Mouse (Mus musculus): ENCODE data around the gene Ctnna2. TPM values are rescaled to one million over a fixed set of nuclear protein-coding genes. Genes with fewer than 3 reads are reported as not detected.

Gene Ctnna2
- total and polyA plus RNA-seq, 3 experiments: 0.11 TPM; not detected in 2

DNA sequence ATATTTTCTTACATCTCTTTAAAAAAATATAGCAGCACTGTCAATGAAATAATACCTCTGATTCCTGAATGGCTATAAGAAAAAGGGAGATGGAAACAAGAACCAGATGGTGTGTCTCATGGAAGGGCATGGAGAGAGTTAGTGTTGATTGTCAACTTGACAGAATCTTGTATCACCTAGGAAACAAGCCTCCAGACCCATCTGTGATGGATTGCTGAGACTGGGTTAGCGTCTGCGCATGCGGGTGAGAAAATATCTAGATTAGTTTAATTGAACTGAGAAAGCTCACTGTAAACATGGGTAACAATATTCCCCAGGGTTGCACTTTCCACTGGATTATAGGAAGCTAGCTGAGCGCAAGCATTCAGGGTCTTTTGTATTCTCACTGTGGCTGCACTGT lies 994.7 kb downstream of the Ctnna2 start:
- H3K4me1 ChIP-seq (ENCODE audit: insufficient read depth, low read depth, low read length): no peaks in the 10 kb centered on the region
- H3K9me3 ChIP-seq (replicated peaks): peaks cover 2% of the 10 kb centered on the region
- H3K27me3 ChIP-seq (ENCODE audit: insufficient read depth, low read length): no peaks in the 10 kb centered on the region
- no peak for TF ChIP-seq GATA1 (IDR thresholded peaks at IDR 0.05; ENCODE audit: borderline replicate concordance, low read length)
- TF ChIP-seq GATA2 (IDR thresholded peaks at IDR 0.05; ENCODE audit: borderline replicate concordance, low read depth, low read length): no peak
- TF ChIP-seq POLR2AphosphoS5 (IDR thresholded peaks at IDR 0.05; ENCODE audit: insufficient replicate concordance, low read depth, low read length): no peak
- no peak for TF ChIP-seq TAL1 (conservative IDR thresholded peaks at IDR 0.05; ENCODE audit: low read depth, low read length)
- no peak for TF ChIP-seq CTCF (IDR thresholded peaks at IDR 0.05; ENCODE audit: low read depth, low read length)
- H3K4me3 ChIP-seq (ENCODE audit: low read depth, low read length): no peak overlapping the region
- no peaks in the 10 kb centered on the region for H3K36me3 ChIP-seq (replicated peaks)
- ATAC-seq (ENCODE audit: extremely low read depth, insufficient number of reproducible peaks, low FRiP score, poor library complexity, severe bottlenecking): no peak
- DNase-seq (ENCODE audit: low spot score): no peak

DNA sequence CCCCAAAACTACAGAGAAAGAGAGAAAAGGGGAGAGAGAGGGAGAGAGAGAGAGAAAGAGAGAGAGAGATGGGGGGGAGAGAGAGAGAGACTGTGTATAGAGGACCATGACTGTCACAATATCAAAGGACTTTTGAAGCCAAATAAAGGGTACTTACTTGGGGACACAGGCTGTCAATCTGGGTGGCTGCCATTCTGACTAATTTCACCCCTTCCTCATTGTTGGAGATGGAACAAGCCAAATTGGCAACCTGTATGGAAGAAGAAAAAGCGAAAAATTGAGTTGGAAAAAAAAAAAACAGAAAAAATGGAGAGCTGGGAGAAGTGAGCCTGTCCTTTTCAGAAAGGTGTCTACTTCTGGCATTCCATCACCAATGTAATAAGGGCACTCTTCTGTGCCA lies 997.8 kb downstream of the Ctnna2 start:
- no peak for TF ChIP-seq POLR2AphosphoS5 (IDR thresholded peaks at IDR 0.05; ENCODE audit: insufficient replicate concordance, low read depth, low read length)
- no peak for TF ChIP-seq CTCF (IDR thresholded peaks at IDR 0.05; ENCODE audit: low read depth, low read length)
- no peak for TF ChIP-seq GATA1 (IDR thresholded peaks at IDR 0.05; ENCODE audit: borderline replicate concordance, low read length)
- no peak for TF ChIP-seq TAL1 (conservative IDR thresholded peaks at IDR 0.05; ENCODE audit: low read depth, low read length)
- ATAC-seq (ENCODE audit: extremely low read depth, insufficient number of reproducible peaks, low FRiP score, poor library complexity, severe bottlenecking) (no peak), DNase-seq (ENCODE audit: low spot score) (no peak)
- Histone ChIP-seq H3K36me3 (replicated peaks) (no peaks in the 10 kb centered on the region), H3K4me1 (ENCODE audit: insufficient read depth, low read depth, low read length) (no peaks in the 10 kb centered on the region), H3K4me3 (ENCODE audit: low read depth, low read length) (no peak overlapping the region), H3K27me3 (ENCODE audit: insufficient read depth, low read length) (no peaks in the 10 kb centered on the region), H3K9me3 (replicated peaks) (peaks cover 9% of the 10 kb centered on the region)

- Histone ChIP-seq H3K4me3 (ENCODE audit: low read depth, low read length) (no peak overlapping the region), H3K36me3 (replicated peaks) (no peaks in the 10 kb centered on the region), H3K9me3 (replicated peaks) (peaks cover 9% of the 10 kb centered on the region), H3K4me1 (ENCODE audit: insufficient read depth, low read depth, low read length) (no peaks in the 10 kb centered on the region), H3K27me3 (ENCODE audit: insufficient read depth, low read length) (no peaks in the 10 kb centered on the region)
- TF ChIP-seq TAL1 (conservative IDR thresholded peaks at IDR 0.05; ENCODE audit: low read depth, low read length): no peak
- DNase-seq (ENCODE audit: low spot score) (no peak), ATAC-seq (ENCODE audit: extremely low read depth, insufficient number of reproducible peaks, low FRiP score, poor library complexity, severe bottlenecking) (no peak)
These were observed 1000.1 kb downstream of the Ctnna2 start for GRCm38 (mm10) chr6:76979247-76979850.

GRCm38 (mm10) chr6:76977817-76978216 lies 1001.7 kb downstream of the Ctnna2 start:
- no peak for ATAC-seq (ENCODE audit: extremely low read depth, insufficient number of reproducible peaks, low FRiP score, poor library complexity, severe bottlenecking)
- TF ChIP-seq CTCF (IDR thresholded peaks at IDR 0.05; ENCODE audit: low read depth, low read length) (no peak), POLR2AphosphoS5 (IDR thresholded peaks at IDR 0.05; ENCODE audit: insufficient replicate concordance, low read depth, low read length) (no peak), GATA2 (IDR thresholded peaks at IDR 0.05; ENCODE audit: borderline replicate concordance, low read depth, low read length) (no peak), TAL1 (conservative IDR thresholded peaks at IDR 0.05; ENCODE audit: low read depth, low read length) (no peak), GATA1 (IDR thresholded peaks at IDR 0.05; ENCODE audit: borderline replicate concordance, low read length) (no peak)
- H3K4me1 ChIP-seq (ENCODE audit: insufficient read depth, low read depth, low read length): no peaks in the 10 kb centered on the region
- DNase-seq (ENCODE audit: low spot score): no peak
- H3K27me3 ChIP-seq (ENCODE audit: insufficient read depth, low read length): no peaks in the 10 kb centered on the region
- no peak overlapping the region for H3K4me3 ChIP-seq (ENCODE audit: low read depth, low read length)
- peaks cover 9% of the 10 kb centered on the region for H3K9me3 ChIP-seq (replicated peaks)
- H3K36me3 ChIP-seq (replicated peaks): no peaks in the 10 kb centered on the region

DNA sequence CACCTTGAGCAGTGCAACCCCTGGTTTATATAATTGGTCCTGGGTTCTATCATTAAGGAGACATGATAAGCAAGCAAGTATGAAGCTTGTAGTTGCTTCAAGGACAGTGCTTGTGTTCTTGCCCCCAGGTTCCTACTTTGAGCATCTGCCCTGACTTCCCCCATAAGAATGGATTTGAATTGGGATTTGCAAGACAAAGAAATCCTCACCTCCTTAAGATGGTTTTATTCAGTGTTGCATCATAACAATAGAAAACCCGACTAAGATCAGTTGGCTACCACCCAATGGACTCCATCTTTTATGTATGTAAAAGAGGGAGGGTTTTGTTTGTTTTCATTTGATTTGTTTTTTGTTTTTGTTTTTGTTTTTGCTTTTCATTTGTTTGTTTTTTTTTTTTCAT lies 1005.2 kb downstream of the Ctnna2 start:
- Histone ChIP-seq H3K27me3 (ENCODE audit: insufficient read depth, low read length) (no peaks in the 10 kb centered on the region), H3K4me1 (ENCODE audit: insufficient read depth, low read depth, low read length) (no peaks in the 10 kb centered on the region), H3K36me3 (replicated peaks) (no peaks in the 10 kb centered on the region), H3K4me3 (ENCODE audit: low read depth, low read length) (no peak overlapping the region), H3K9me3 (replicated peaks) (peaks cover 5% of the 10 kb centered on the region; the same call in 1 of the 2 replicates)
- TF ChIP-seq POLR2AphosphoS5 (IDR thresholded peaks at IDR 0.05; ENCODE audit: insufficient replicate concordance, low read depth, low read length) (no peak), TAL1 (conservative IDR thresholded peaks at IDR 0.05; ENCODE audit: low read depth, low read length) (no peak), GATA2 (IDR thresholded peaks at IDR 0.05; ENCODE audit: borderline replicate concordance, low read depth, low read length) (no peak), CTCF (IDR thresholded peaks at IDR 0.05; ENCODE audit: low read depth, low read length) (no peak), GATA1 (IDR thresholded peaks at IDR 0.05; ENCODE audit: borderline replicate concordance, low read length) (no peak)
- ATAC-seq (ENCODE audit: extremely low read depth, insufficient number of reproducible peaks, low FRiP score, poor library complexity, severe bottlenecking) (no peak), DNase-seq (ENCODE audit: low spot score) (no peak)

GRCm38 (mm10) chr6:76964998-76965432 lies 1014.5 kb downstream of the Ctnna2 start:
- DNase-seq (ENCODE audit: low spot score) (no peak), ATAC-seq (ENCODE audit: extremely low read depth, insufficient number of reproducible peaks, low FRiP score, poor library complexity, severe bottlenecking) (no peak)
- Histone ChIP-seq H3K9me3 (replicated peaks) (no peaks in the 10 kb centered on the region), H3K36me3 (replicated peaks) (no peaks in the 10 kb centered on the region), H3K27me3 (ENCODE audit: insufficient read depth, low read length) (no peaks in the 10 kb centered on the region), H3K4me1 (ENCODE audit: insufficient read depth, low read depth, low read length) (no peaks in the 10 kb centered on the region), H3K4me3 (ENCODE audit: low read depth, low read length) (no peak overlapping the region)
- TF ChIP-seq GATA1 (IDR thresholded peaks at IDR 0.05; ENCODE audit: borderline replicate concordance, low read length) (no peak), GATA2 (IDR thresholded peaks at IDR 0.05; ENCODE audit: borderline replicate concordance, low read depth, low read length) (no peak), TAL1 (conservative IDR thresholded peaks at IDR 0.05; ENCODE audit: low read depth, low read length) (no peak), POLR2AphosphoS5 (IDR thresholded peaks at IDR 0.05; ENCODE audit: insufficient replicate concordance, low read depth, low read length) (no peak), CTCF (IDR thresholded peaks at IDR 0.05; ENCODE audit: low read depth, low read length) (no peak)
